12 mouse cellular contexts compared by ENCODE assay signal in the genomic region with DNA sequence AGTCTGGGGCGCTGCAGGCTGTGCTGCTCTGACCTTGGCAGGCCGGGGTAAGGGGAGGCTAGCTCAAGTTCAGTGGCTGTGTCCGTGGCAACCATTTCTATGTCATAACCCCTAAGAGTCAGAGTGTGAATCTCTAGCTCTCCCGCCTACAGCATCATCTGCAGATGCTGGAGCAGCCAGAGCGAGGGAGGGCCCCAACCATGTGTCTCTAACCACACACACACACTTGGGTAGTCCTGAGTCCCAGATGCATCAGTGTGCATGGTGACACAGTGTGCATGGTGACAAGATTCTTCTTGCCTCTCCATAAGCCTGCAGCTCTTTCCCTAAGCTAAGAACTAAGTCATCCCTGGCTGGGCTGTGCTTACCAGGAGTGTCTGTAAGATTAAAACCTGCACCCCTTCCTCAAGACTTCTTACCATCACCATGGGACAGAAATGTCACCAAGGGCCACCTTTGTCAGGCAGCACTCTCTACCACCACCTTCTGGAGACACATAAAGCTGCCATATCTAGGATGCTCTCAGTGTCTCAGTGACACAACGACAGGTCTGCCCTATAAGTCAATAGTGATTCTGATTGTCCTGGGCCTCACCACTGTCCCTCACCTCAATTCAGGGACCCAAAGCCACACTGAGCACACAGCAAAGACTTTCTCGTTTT. TPM values are rescaled to one million over a fixed set of nuclear protein-coding genes. Genes with fewer than 3 reads are reported as not detected.
DNase-seq lines count a peak whose midpoint lies in the region; ATAC-seq lines count a peak whose summit lies in the region.
"Had no signal": no experiment of that assay in that cellular context is flagged by ENCODE, and none has a peak within 500 bp of the region (broad histone marks: within the 10 kb centered on the region; RNA-seq: fewer than 3 reads in every experiment).

No protein-coding gene starts in this region.

- DNase-seq in layer of hippocampus, adult 11-12 months (ENCODE audit: low spot score), result peak; percentile 29
- no peak for DNase-seq in layer of hippocampus, postnatal 36 days
- peak; percentile 54 for DNase-seq in right cerebral cortex, adult 18-20 months
- no peak for DNase-seq in right cerebral cortex, postnatal 14 days
- DNase-seq in embryonic facial prominence, embryonic 10.5 days (ENCODE audit: low spot score), result no peak
- DNase-seq in cerebellum, adult 9-10 months, result no peak
- DNase-seq: adrenal gland, postnatal 25 days; cerebellum, adult 8-10 months; liver, embryonic 13.5 days had no signal

- H3K27ac ChIP-seq in embryonic facial prominence, embryonic 10.5 days (replicated peaks), result no peak overlapping the region
- H3K27ac ChIP-seq: liver, embryonic 13.5 days had no signal

- peak; percentile 51; the same call in 1 of the 2 replicates for ATAC-seq in common myeloid progenitor, adult 5-6 weeks (replicated peaks; ENCODE audit: low read depth, poor library complexity, severe bottlenecking)
- ATAC-seq: midbrain, embryonic 16.5 days; Patski had no signal

- H3K4me3 ChIP-seq in embryonic facial prominence, embryonic 10.5 days, result no peak overlapping the region
- H3K4me3 ChIP-seq: liver, embryonic 13.5 days had no signal

- peaks cover 22% of the 10 kb centered on the region for H3K36me3 ChIP-seq in embryonic facial prominence, embryonic 10.5 days (replicated peaks)
- H3K36me3 ChIP-seq: liver, embryonic 13.5 days had no signal

- no peaks in the 10 kb centered on the region for H3K9me3 ChIP-seq in embryonic facial prominence, embryonic 10.5 days
- H3K9me3 ChIP-seq: liver, embryonic 13.5 days had no signal

- H3K4me1 ChIP-seq in embryonic facial prominence, embryonic 10.5 days, result peaks cover 25% of the 10 kb centered on the region
- H3K4me1 ChIP-seq: liver, embryonic 13.5 days had no signal

- no peaks in the 10 kb centered on the region for H3K27me3 ChIP-seq in embryonic facial prominence, embryonic 10.5 days (replicated peaks; ENCODE audit: low read depth, poor library complexity, severe bottlenecking)
- H3K27me3 ChIP-seq: liver, embryonic 13.5 days had no signal

- WGBS in embryonic facial prominence, embryonic 10.5 days, result 84% methylated on average over 7 of the region's 7 CpGs

RNA-seq across cellular contexts. Expression of a gene that starts 13.7 kb away (rescaled TPM):
- total RNA-seq in layer of hippocampus, postnatal 36 days (2021), result 100 to 1,000 TPM in 1 of 2 experiments, 10 to 100 TPM in 1; 94.3 to 107 TPM
- total RNA-seq in common myeloid progenitor, adult 5-6 weeks (2017), result 0.23 and 3.3 TPM in 2 replicates
- polyA plus RNA-seq in embryonic facial prominence, embryonic 10.5 days (2016; fragmentation: Nextera tagmentation; extraction: Ambion mirVana), result 0.40 and 0.52 TPM in 2 replicates

RNA-seq across cellular contexts. Expression of a gene that starts 36.8 kb away (rescaled TPM):
- 1 to 10 TPM in 1 of 2 experiments, under 1 TPM in 1; 0.52 to 1.1 TPM for total RNA-seq in layer of hippocampus, postnatal 36 days (2021)
- not detected in 2 replicates for total RNA-seq in common myeloid progenitor, adult 5-6 weeks (2017)
- polyA plus RNA-seq in embryonic facial prominence, embryonic 10.5 days (2016; fragmentation: Nextera tagmentation; extraction: Ambion mirVana), result 13.7 and 14.6 TPM in 2 replicates

Comparison
In these comparisons a context has a peak if more than half of its experiments do, and no peak if none do; other contexts are left out.
1. DNase-seq: peak in layer of hippocampus, adult 11-12 months (single experiment) and right cerebral cortex, adult 18-20 months (single experiment); none in layer of hippocampus, postnatal 36 days (0 of 2), right cerebral cortex, postnatal 14 days (single experiment), embryonic facial prominence, embryonic 10.5 days (single experiment) and cerebellum, adult 9-10 months (single experiment).
2. RNA of a gene that starts 13.7 kb away (total RNA-seq): 94.3 to 107 TPM in layer of hippocampus, postnatal 36 days; 0.23 to 3.3 TPM in common myeloid progenitor, adult 5-6 weeks; every median in the first group is over 10 times any median in the second.